Mouse (Mus musculus): ENCODE results near the gene Vdac1.

DNA sequence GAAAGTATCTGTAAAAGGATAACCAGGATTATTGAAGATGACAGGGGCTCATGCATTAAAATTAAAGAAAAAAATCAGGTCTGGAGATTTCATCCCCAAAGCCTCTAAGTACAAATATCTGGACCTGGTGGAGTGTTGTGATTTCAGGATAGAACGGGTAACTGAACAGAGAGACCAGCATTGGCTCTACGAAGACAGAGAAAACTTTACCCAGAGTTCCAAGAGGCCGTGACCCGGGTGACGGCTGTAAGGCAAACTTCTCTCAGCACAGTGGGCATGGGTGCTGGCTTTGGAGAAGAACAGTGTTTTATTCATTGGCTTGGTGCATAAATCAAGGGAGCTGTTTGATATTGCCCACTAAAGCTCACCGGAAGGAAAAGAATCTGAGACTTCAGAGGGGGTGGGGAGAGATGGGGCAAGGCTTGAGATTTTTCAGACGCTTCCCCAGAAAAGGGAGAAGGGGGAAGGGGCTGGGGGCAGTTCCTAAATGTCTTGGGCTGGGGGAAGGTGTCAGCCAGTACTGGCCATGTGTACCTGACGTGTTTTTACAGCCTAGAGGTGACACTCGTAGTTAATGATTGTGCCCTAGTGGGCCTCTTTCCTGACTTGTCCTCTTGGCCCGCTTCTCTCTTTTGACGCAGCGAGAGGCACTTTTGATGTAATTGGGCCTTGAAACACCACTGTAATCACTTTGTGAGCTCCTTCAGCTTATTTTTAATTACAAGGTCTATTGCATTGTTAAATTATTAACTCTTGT, 59.8 kb downstream of the Vdac1 start:
- TF ChIP-seq CTCF (IDR thresholded peaks at IDR 0.05; ENCODE audit: insufficient read depth, low read depth, low read length): no peak
- no peak for TF ChIP-seq POLR2A (IDR thresholded peaks at IDR 0.05; ENCODE audit: insufficient read depth, low read depth, low read length)
